Mouse (Mus musculus): ENCODE results near the gene Dlx5. TPM values are rescaled to one million over a fixed set of nuclear protein-coding genes. Genes with fewer than 3 reads are reported as not detected.

The Dlx5 gene
- not detected for polyA plus RNA-seq (2017; shearing (Covaris generic))

GRCm38 (mm10) chr6:6881638-6882190 is at the start of gene Dlx5:
TSS of gene Dlx5 (minus strand) at chr6:6882085.

GRCm38 (mm10) chr6:6863160-6863870 is 18.6 kb downstream of the Dlx5 start, which contains the start of gene Dlx6:
TSS of gene Dlx6 (plus strand) at chr6:6863334.

Other genes with a start within 250 kb of the Dlx5 start
- under 1 TPM in 1 of 2 experiments, not detected in 1; 0.39 TPM for gene Dlx6, start 18.8 kb downstream of the Dlx5 start, polyA plus RNA-seq (2017; shearing (Covaris generic))
- 1 to 10 TPM; 1.8 to 2.2 TPM for gene Sdhaf3, start 73.9 kb upstream of the Dlx5 start, polyA plus RNA-seq (2017; shearing (Covaris generic))

Data from activated CD4-positive, CD25-positive, alpha-beta regulatory T cell (primary cell).